In the genomic region with DNA sequence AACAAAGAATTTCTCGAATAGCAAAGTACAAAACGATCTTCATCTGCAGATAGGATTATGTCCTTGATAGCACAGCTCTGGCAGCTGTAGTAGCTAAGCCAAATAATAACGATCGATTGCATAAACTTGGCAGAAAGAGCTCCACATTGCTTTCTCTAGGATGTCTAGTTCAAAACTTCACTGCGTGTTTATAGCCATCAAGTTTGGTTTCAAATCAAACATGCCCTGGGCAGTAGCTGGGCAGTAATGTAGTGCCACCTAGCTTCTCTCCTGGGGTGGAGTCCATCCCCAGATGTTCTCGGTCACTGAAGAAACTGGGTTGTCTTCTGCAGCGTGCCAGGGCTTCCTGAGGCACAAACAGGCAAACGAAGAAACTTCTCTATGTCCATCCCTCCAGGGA, we compare ENCODE assay signal across 21 mouse cellular contexts. TPM values are rescaled to one million over a fixed set of nuclear protein-coding genes. Genes with fewer than 3 reads are reported as not detected.
A peak's percentile ranks its signal among the peaks of the same experiment; 100 is the strongest.
DNase-seq lines count a peak whose midpoint lies in the region; ATAC-seq and TF ChIP-seq lines count a peak whose summit lies in the region.
"Had no signal": no experiment of that assay in that cellular context is flagged by ENCODE, and none has a peak within 500 bp of the region (broad histone marks: within the 10 kb centered on the region; RNA-seq: fewer than 3 reads in every experiment).

No protein-coding gene starts in this region.

- in situ Hi-C loops in CH12.LX (cut with MboI; ENCODE audit: low pct_ligation_motif_present, low pct_unique_long_range_greater_than_20kb, low sequenced_read_pairs) = loop anchor here (25.0 kb wide), 1 partner anchor 147 kb away; no protein-coding TSS in a partner anchor

- 72% methylated on average over 8 of the region's 8 CpGs for WGBS in heart, embryonic 12.5 days
- 62% methylated on average over 8 of the region's 8 CpGs for WGBS in liver, postnatal 0 days (ENCODE audit: insufficient replicate concordance)
- 78% methylated on average over 8 of the region's 8 CpGs for WGBS in liver, embryonic 11.5 days

- no peak for ATAC-seq in heart, embryonic 12.5 days (ENCODE audit: insufficient number of reproducible peaks, low FRiP score)
- no peak for ATAC-seq in liver, postnatal 0 days
- no peak for ATAC-seq in liver, embryonic 11.5 days (replicated peaks; ENCODE audit: low FRiP score)
- ATAC-seq in megakaryocyte, adult 5-6 weeks (ENCODE audit: poor library complexity, severe bottlenecking) = 0 out of 2 replicates have a peak, but pooled peaks have one; percentile 33
- ATAC-seq: forebrain, postnatal 0 days had no signal

- H3K36me3 ChIP-seq in heart, embryonic 12.5 days = no peaks in the 10 kb centered on the region
- no peaks in the 10 kb centered on the region for H3K36me3 ChIP-seq in liver, postnatal 0 days (replicated peaks; ENCODE audit: insufficient read depth, low read length)
- H3K36me3 ChIP-seq in liver, embryonic 11.5 days (ENCODE audit: control insufficient read depth, insufficient read depth, low read length) = no peaks in the 10 kb centered on the region
- H3K36me3 ChIP-seq in CH12.LX (replicated peaks in 1 of 2; ENCODE audit: control insufficient read depth in 1 of 2, insufficient read depth in 1 of 2, low read length in 1 of 2) = no peaks in the 10 kb centered on the region
- H3K36me3 ChIP-seq: embryonic facial prominence, embryonic 10.5 days; G1E; heart, embryonic 15.5 days; hindbrain, embryonic 12.5 days; midbrain, embryonic 12.5 days; neural tube, embryonic 15.5 days; stomach, embryonic 15.5 days had no signal

- TF ChIP-seq CTCF in liver, postnatal 0 days (IDR thresholded peaks at IDR 0.05; ENCODE audit: low read depth) = peak; percentile 52
- peak in 1 of 2 experiments; percentile 50; a peak in 2 of 4 replicates for TF ChIP-seq CTCF in CH12.LX (conservative IDR thresholded peaks at IDR 0.05 in 1 of 2, IDR thresholded peaks at IDR 0.05 in 1 of 2; ENCODE audit: low read depth in 2 of 2, low read length in 2 of 2)

- no peak overlapping the region for H3K27ac ChIP-seq in heart, embryonic 12.5 days (ENCODE audit: poor library complexity, severe bottlenecking)
- H3K27ac ChIP-seq in liver, postnatal 0 days (ENCODE audit: low read depth) = no peak overlapping the region
- no peak overlapping the region for H3K27ac ChIP-seq in liver, embryonic 11.5 days (ENCODE audit: low read depth, low read length)
- H3K27ac ChIP-seq in CH12.LX (ENCODE audit: insufficient read depth, low read depth) = no peak overlapping the region
- H3K27ac ChIP-seq: embryonic facial prominence, embryonic 10.5 days; heart, embryonic 15.5 days; hindbrain, embryonic 12.5 days; midbrain, embryonic 12.5 days; neural tube, embryonic 15.5 days; stomach, embryonic 15.5 days had no signal

- H3K79me2 ChIP-seq in CH12.LX (replicated peaks; ENCODE audit: control insufficient read depth, extremely low read depth, insufficient read depth, poor library complexity, severe bottlenecking) = no peaks in the 10 kb centered on the region

- TF ChIP-seq RAD21 in CH12.LX (IDR thresholded peaks at IDR 0.05; ENCODE audit: low read depth, low read length) = peak; percentile 45

- H3K4me3 ChIP-seq in heart, embryonic 12.5 days = no peak overlapping the region
- H3K4me3 ChIP-seq in liver, postnatal 0 days (ENCODE audit: low read depth, low read length) = no peak overlapping the region
- H3K4me3 ChIP-seq in liver, embryonic 11.5 days (ENCODE audit: low read depth, low read length) = no peak overlapping the region
- H3K4me3 ChIP-seq in CH12.LX (replicated peaks in 1 of 3; ENCODE audit: low read depth in 2 of 3, low read length in 2 of 3, poor library complexity in 1 of 3) = no peak overlapping the region
- H3K4me3 ChIP-seq: embryonic facial prominence, embryonic 10.5 days; erythroblast, embryonic 14.5 days; heart, embryonic 15.5 days; hindbrain, embryonic 12.5 days; midbrain, embryonic 12.5 days; neural tube, embryonic 15.5 days; stomach, embryonic 15.5 days had no signal

- peak; percentile 41 to 43 for DNase-seq in heart, adult 18-20 months
- DNase-seq in liver, postnatal 0 days = no peak
- DNase-seq in liver, embryonic 11.5 days (ENCODE audit: low spot score) = no peak
- DNase-seq in CH12.LX (ENCODE audit: extremely low read depth) = no peak
- DNase-seq in MN1 (ENCODE audit: low spot score) = no peak
- DNase-seq: adrenal gland, postnatal 25 days; cerebellum, postnatal 10 days; forebrain, postnatal 0 days; gastrocnemius, postnatal 14 days; kidney, adult 11 months; thymus, postnatal 36 days had no signal

- H3K27me3 ChIP-seq in heart, embryonic 12.5 days (replicated peaks) = no peaks in the 10 kb centered on the region
- H3K27me3 ChIP-seq in liver, postnatal 0 days (ENCODE audit: insufficient read depth, low read length) = no peaks in the 10 kb centered on the region
- no peaks in the 10 kb centered on the region for H3K27me3 ChIP-seq in liver, embryonic 11.5 days (replicated peaks; ENCODE audit: control insufficient read depth, insufficient read depth, low read length)
- H3K27me3 ChIP-seq in CH12.LX (replicated peaks) = no peaks in the 10 kb centered on the region
- H3K27me3 ChIP-seq: heart, embryonic 15.5 days; hindbrain, embryonic 12.5 days; midbrain, embryonic 12.5 days; neural tube, embryonic 15.5 days; stomach, embryonic 15.5 days had no signal

- TF ChIP-seq POLR2A in CH12.LX (IDR thresholded peaks at IDR 0.05; ENCODE audit: low read depth, low read length) = no peak

- dilution Hi-C loops in CH12.LX (cut with MboI; ENCODE audit: extremely low pct_ligation_motif_present, extremely low pct_unique_long_range_greater_than_20kb, low sequenced_read_pairs) = no loop called here

- no peak for TF ChIP-seq EP300 in liver, postnatal 0 days (IDR thresholded peaks at IDR 0.05; ENCODE audit: low read depth)
- no peak for TF ChIP-seq EP300 in CH12.LX (IDR thresholded peaks at IDR 0.05; ENCODE audit: low read length)

- H3K9me3 ChIP-seq in heart, embryonic 12.5 days (replicated peaks) = no peaks in the 10 kb centered on the region
- no peaks in the 10 kb centered on the region for H3K9me3 ChIP-seq in liver, postnatal 0 days (ENCODE audit: low read length)
- H3K9me3 ChIP-seq in liver, embryonic 11.5 days (ENCODE audit: control insufficient read depth, low read length) = no peaks in the 10 kb centered on the region
- no peaks in the 10 kb centered on the region for H3K9me3 ChIP-seq in CH12.LX (replicated peaks; ENCODE audit: low read length)
- H3K9me3 ChIP-seq: embryonic facial prominence, embryonic 10.5 days; G1E; heart, embryonic 15.5 days; hindbrain, embryonic 12.5 days; midbrain, embryonic 12.5 days; neural tube, embryonic 15.5 days; stomach, embryonic 15.5 days had no signal

- no peak overlapping the region for H3K9ac ChIP-seq in heart, embryonic 12.5 days
- H3K9ac ChIP-seq in liver, postnatal 0 days (replicated peaks) = no peak overlapping the region
- H3K9ac ChIP-seq in liver, embryonic 11.5 days (ENCODE audit: low read depth, low read length) = no peak overlapping the region
- H3K9ac ChIP-seq in CH12.LX (ENCODE audit: insufficient read depth, low read depth) = no peak overlapping the region
- H3K9ac ChIP-seq: forebrain, postnatal 0 days; heart, embryonic 15.5 days; hindbrain, embryonic 12.5 days; midbrain, embryonic 12.5 days; neural tube, embryonic 15.5 days; stomach, embryonic 15.5 days had no signal

- H3K4me2 ChIP-seq in heart, embryonic 12.5 days = no peak overlapping the region
- no peak overlapping the region for H3K4me2 ChIP-seq in liver, postnatal 0 days (ENCODE audit: low read depth, low read length)
- H3K4me2 ChIP-seq in liver, embryonic 11.5 days = no peak overlapping the region
- H3K4me2 ChIP-seq in CH12.LX (ENCODE audit: insufficient read depth, low read depth, poor library complexity, severe bottlenecking) = peak overlapping the region; percentile 45; the same call in 1 of the 2 replicates
- H3K4me2 ChIP-seq: heart, embryonic 15.5 days; hindbrain, embryonic 12.5 days; midbrain, embryonic 12.5 days; neural tube, embryonic 15.5 days; stomach, embryonic 15.5 days had no signal

- H3K4me1 ChIP-seq in heart, embryonic 12.5 days (replicated peaks) = peaks cover 17% of the 10 kb centered on the region
- peaks cover 17% of the 10 kb centered on the region for H3K4me1 ChIP-seq in liver, postnatal 0 days (ENCODE audit: insufficient read depth)
- H3K4me1 ChIP-seq in liver, embryonic 11.5 days (replicated peaks; ENCODE audit: control insufficient read depth, insufficient read depth, low read length) = no peaks in the 10 kb centered on the region
- peaks cover 5 to 14% of the 10 kb centered on the region in 2 experiments; a peak in 3 of 4 replicates for H3K4me1 ChIP-seq in CH12.LX (ENCODE audit: control insufficient read depth in 1 of 2, insufficient read depth in 2 of 2)
- H3K4me1 ChIP-seq: hindbrain, embryonic 12.5 days; midbrain, embryonic 12.5 days had no signal

TF ChIP-seq in CH12.LX, 34 proteins besides CTCF, POLR2A, EP300 and RAD21:
- TF ChIP-seq ZNF384 (IDR thresholded peaks at IDR 0.05; ENCODE audit: low read depth, low read length) (no peak), SMC3 (IDR thresholded peaks at IDR 0.05; ENCODE audit: low read depth, low read length) (peak; percentile 34; the same call in 1 of the 2 replicates), UBTF (IDR thresholded peaks at IDR 0.05; ENCODE audit: low read depth, low read length) (no peak), SIN3A (IDR thresholded peaks at IDR 0.05; ENCODE audit: low read length) (no peak)
TF ChIP-seq in CH12.LX: peak in this region for 1.

RNA-seq across cellular contexts. Expression of a gene that starts 44.1 kb away (rescaled TPM):
- total RNA-seq in heart, adult 18-20 months (2021) = under 1 TPM; 0.12 to 0.23 TPM
- polyA plus RNA-seq in heart, embryonic 12.5 days (2016; fragmentation: Nextera tagmentation; extraction: Ambion mirVana) = 1.1 TPM in 1 of 2 replicates, not detected in the other
- polyA plus RNA-seq in liver, postnatal 0 days (2015; fragmentation: Nextera tagmentation; extraction: Ambion mirVana) = 0.18 and 0.30 TPM in 2 replicates
- 0.34 and 1.0 TPM in 2 replicates for polyA plus RNA-seq in liver, embryonic 11.5 days (2014; fragmentation: Nextera tagmentation; extraction: Ambion mirVana)
- total RNA-seq in CH12.LX (2012; rRNA removed) (not detected in 2 replicates), CH12.LX (2014; rRNA removed) (not detected in 2 replicates)
- polyA plus RNA-seq in CH12.LX (2012; ENCODE audit: insufficient read length, low read depth) = not detected in 2 replicates
- 0.07 TPM in 1 of 2 replicates, not detected in the other for total RNA-seq in megakaryocyte, adult 5-6 weeks (2015)
- 0.18 and 0.37 TPM in 2 replicates for total RNA-seq in megakaryocyte, adult 5-6 weeks (2017)
- polyA plus RNA-seq: erythroblast, embryonic 14.5 days; G1E had no signal

Comparison
In these comparisons a context has a peak if more than half of its experiments do, and no peak if none do; other contexts are left out.
1. DNase-seq: peak in heart, adult 18-20 months (2 of 2); none in liver, postnatal 0 days (single experiment), liver, embryonic 11.5 days (single experiment), CH12.LX (single experiment) and MN1 (single experiment).